Mouse (Mus musculus): ENCODE measurements around the gene D630045J12Rik.

GRCm38 (mm10) chr6:38139086-38139485, 114.7 kb downstream of the D630045J12Rik start:
- TF ChIP-seq CTCF (IDR thresholded peaks at IDR 0.05; ENCODE audit: low read depth, low read length) (no peak), POLR2A (IDR thresholded peaks at IDR 0.05; ENCODE audit: borderline replicate concordance, low read depth, low read length) (no peak)

Measured in bone marrow macrophage, adult 2 months (primary cell).